Mouse (Mus musculus) ES-E14 (cell line): ENCODE measurements at regions not wholly inside any gene's neighbourhood (a gene's known extent, or its start where the extent isn't known, plus 50 kb on each side); places are given as distances from the start of the nearest gene placed in this dataset.

Source experiments
- DNase-seq: peaks from one replicate; pipeline ENCODE4 v3.0.0-alpha.2; 2013; ENCODE audit warnings: low read depth, low spot score
- H3K27ac ChIP-seq: 2 replicates; pipeline ENCODE4 v1.5.1; 2012; ENCODE audit warnings: low read depth, mild to moderate bottlenecking, low read length, moderate library complexity, mixed read lengths; ENCODE audit not compliant: poor library complexity, insufficient read depth, severe bottlenecking
- H3K36me3 ChIP-seq: 2 replicates; pipeline ENCODE4 v1.6.1; 2012; ENCODE audit warnings: mild to moderate bottlenecking, low read length, moderate library complexity, mixed read lengths; ENCODE audit not compliant: control insufficient read depth, poor library complexity, insufficient read depth, severe bottlenecking
- H3K4me1 ChIP-seq, 2 experiments: fragments of 150-350 bp in 1 of 2; sonication (generic) in 1 of 2; 2 replicates each; pipeline ENCODE4 v1.6.1; 2012; ENCODE audit warnings: low read length in 2 of 2, mild to moderate bottlenecking in 1 of 2, mixed read lengths in 1 of 2; ENCODE audit not compliant: control insufficient read depth in 2 of 2, insufficient read depth in 2 of 2, poor library complexity in 1 of 2
- H3K4me3 ChIP-seq, 2 experiments: fragments of 150-350 bp in 1 of 2; sonication (generic) in 1 of 2; 2 replicates each; pipeline ENCODE4 v1.5.1; 2012; ENCODE audit warnings: low read length in 2 of 2, low read depth in 1 of 2, mild to moderate bottlenecking in 1 of 2, mixed read lengths in 1 of 2; ENCODE audit not compliant: insufficient read depth in 1 of 2, poor library complexity in 1 of 2, severe bottlenecking in 1 of 2
- H3K9ac ChIP-seq: 2 replicates; pipeline ENCODE4 v1.6.1; 2012; ENCODE audit warnings: low read depth, mild to moderate bottlenecking, low read length, mixed read lengths; ENCODE audit not compliant: poor library complexity, insufficient read depth, severe bottlenecking
- H3K9me3 ChIP-seq: fragments of 150-350 bp; sonication (generic); 2 replicates; pipeline ENCODE4 v1.6.1; 2012; ENCODE audit warnings: low read depth, mild to moderate bottlenecking, low read length; ENCODE audit not compliant: control insufficient read depth, insufficient read depth
- CHD2 ChIP-seq: IDR thresholded peaks from 2 replicates; pipeline ENCODE4 v1.6.1; 2014; ENCODE audit warnings: mild to moderate bottlenecking, low read depth, low read length, inconsistent platforms
- HCFC1 ChIP-seq: IDR thresholded peaks from 2 replicates; pipeline ENCODE4 v1.6.1; 2012; ENCODE audit warnings: low read length, inconsistent platforms, borderline replicate concordance; ENCODE audit not compliant: insufficient read depth
- MAFK ChIP-seq: IDR thresholded peaks from 2 replicates; pipeline ENCODE4 v1.6.1; 2014; ENCODE audit warnings: mild to moderate bottlenecking, low read depth, low read length, inconsistent platforms; ENCODE audit not compliant: insufficient read depth
- ZC3H11A ChIP-seq: IDR thresholded peaks from 2 replicates; pipeline ENCODE4 v1.6.1; 2012; ENCODE audit warnings: low read depth, mild to moderate bottlenecking, inconsistent platforms, low read length, borderline replicate concordance
- ZNF384 ChIP-seq: IDR thresholded peaks from 2 replicates; pipeline ENCODE4 v1.6.1; 2012; ENCODE audit warnings: low read depth, low read length, inconsistent platforms
- in situ Hi-C, 2 experiments: fragments of 600-800 bp; cut with MboI; formaldehyde crosslinking; loops; one replicate each; pipeline ENCODE4 v1.15.1; 2025; ENCODE audit warnings: low sequenced_read_pairs in 2 of 2, inconsistent platforms in 1 of 2; ENCODE audit not compliant: unreplicated experiment in 2 of 2

GRCm38 (mm10) chr1:30114186-30114585 lies 759.5 kb downstream of the Phf3 start:
- no peak overlapping the region for H3K27ac ChIP-seq
- in situ Hi-C loops: no loop called here
- no peak overlapping the region for H3K4me3 ChIP-seq
- no peak overlapping the region for H3K9ac ChIP-seq
- H3K9me3 ChIP-seq: no peaks in the 10 kb centered on the region
- H3K4me1 ChIP-seq: no peaks in the 10 kb centered on the region
- DNase-seq: no peak
- no peak for TF ChIP-seq HCFC1
- TF ChIP-seq CHD2: no peak
- no peak for TF ChIP-seq ZC3H11A
- no peak for TF ChIP-seq ZNF384
- no peak for TF ChIP-seq MAFK
- H3K36me3 ChIP-seq: no peaks in the 10 kb centered on the region
